Mouse (Mus musculus) central nervous system, embryonic 18 days (tissue): ENCODE results near the gene Crisp2. TPM values are rescaled to one million over a fixed set of nuclear protein-coding genes. Genes with fewer than 3 reads are reported as not detected.

Experiments
- polyA plus RNA-seq: library from polyadenylated mRNA; depleted of rRNA; stranded (reverse); fragments of >200 nt; gene quantifications from 2 replicates; pipeline ENCODE4 v1.2.3, GENCODE M21; 2012; rRNA removed

Gene Crisp2
- polyA plus RNA-seq = 0.09 TPM in 1 of 2 replicates, not detected in the other

DNA sequence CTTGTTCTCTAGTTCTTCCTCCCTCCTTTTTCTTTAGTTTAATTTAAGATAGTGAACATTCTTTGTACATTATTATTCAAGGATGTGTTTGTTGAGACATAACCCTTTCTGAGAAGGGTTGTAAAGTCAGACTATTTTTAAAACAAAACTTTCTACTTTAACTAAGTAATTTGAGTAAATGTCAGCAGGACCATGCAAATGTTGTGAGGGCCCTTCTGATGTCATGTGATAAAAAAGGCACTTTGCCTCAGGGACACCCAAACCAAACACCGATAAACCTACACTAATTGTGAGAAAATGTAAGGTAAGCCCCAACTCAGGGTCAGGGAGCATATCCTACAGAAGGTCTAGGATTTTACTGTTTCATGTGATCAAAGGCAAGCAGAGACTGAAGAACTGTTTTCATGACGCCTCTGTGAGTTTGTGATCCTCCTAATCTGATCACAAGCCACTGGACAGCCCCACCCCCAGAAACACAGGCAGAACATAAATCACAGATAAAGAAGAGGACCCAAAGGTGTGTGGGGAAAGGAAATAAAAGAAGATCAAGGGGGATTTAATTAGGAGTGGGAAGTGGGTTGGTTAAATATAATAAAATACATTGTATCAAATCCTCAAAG, at the start of gene Crisp2:
Gene Crisp2, minus strand, starts transcription at position 51 of the 620 bp plus-strand sequence.

GRCm38 (mm10) chr17:40810934-40811333, 4.1 kb upstream of the Crisp2 start, which contains the start of gene Rhag:
TSS of gene Rhag (plus strand) at chr17:40811126.

GRCm38 (mm10) chr17:40726820-40727219, 80.0 kb downstream of the Crisp2 start, which contains the start of gene Esp1:
TSS of gene Esp1 (plus strand) at chr17:40727120.

Other genes starting within 250 kb of the Crisp2 start
- not detected in 2 replicates for gene Esp6, start 245.5 kb downstream of the Crisp2 start, polyA plus RNA-seq
- not detected in 2 replicates for gene Esp4, start 208.4 kb downstream of the Crisp2 start, polyA plus RNA-seq
- not detected in 2 replicates for gene Esp3, start 174.9 kb downstream of the Crisp2 start, polyA plus RNA-seq
- gene Esp1, start 79.9 kb downstream of the Crisp2 start, polyA plus RNA-seq = not detected in 2 replicates
- gene Rhag, start 4.1 kb upstream of the Crisp2 start, polyA plus RNA-seq = 0.07 TPM in 1 of 2 replicates, not detected in the other
- gene 9130008F23Rik, start 73.6 kb upstream of the Crisp2 start, polyA plus RNA-seq = 1.5 and 1.6 TPM in 2 replicates
- gene Glyatl3, start 107.3 kb upstream of the Crisp2 start, polyA plus RNA-seq = not detected in 2 replicates
- gene Mut, start 127.7 kb upstream of the Crisp2 start, polyA plus RNA-seq = 11.9 and 12.7 TPM in 2 replicates
- gene Cenpq, start 128.0 kb upstream of the Crisp2 start, polyA plus RNA-seq = 8.5 and 8.7 TPM in 2 replicates